Mouse (Mus musculus) embryo, embryonic 9.5 days (tissue): ENCODE results near the gene Farsb.

Experiments
- DNase-seq: peaks from one replicate; pipeline ENCODE4 v3.0.0-alpha.2; 2017; ENCODE audit errors: extremely low spot score

Gene Farsb

GRCm38 (mm10) chr1:78484361-78484760, 4.3 kb downstream of the Farsb start:
- DNase-seq: no peak

- no peak for DNase-seq
These were observed 5.3 kb downstream of the Farsb start for GRCm38 (mm10) chr1:78483430-78483829.

GRCm38 (mm10) chr1:78472441-78472840, 16.3 kb downstream of the Farsb start:
- no peak for DNase-seq

GRCm38 (mm10) chr1:78454659-78455058, 34.0 kb downstream of the Farsb start:
- DNase-seq: peak; percentile 52

GRCm38 (mm10) chr1:78453886-78454285, 34.8 kb downstream of the Farsb start:
- DNase-seq: no peak

DNA sequence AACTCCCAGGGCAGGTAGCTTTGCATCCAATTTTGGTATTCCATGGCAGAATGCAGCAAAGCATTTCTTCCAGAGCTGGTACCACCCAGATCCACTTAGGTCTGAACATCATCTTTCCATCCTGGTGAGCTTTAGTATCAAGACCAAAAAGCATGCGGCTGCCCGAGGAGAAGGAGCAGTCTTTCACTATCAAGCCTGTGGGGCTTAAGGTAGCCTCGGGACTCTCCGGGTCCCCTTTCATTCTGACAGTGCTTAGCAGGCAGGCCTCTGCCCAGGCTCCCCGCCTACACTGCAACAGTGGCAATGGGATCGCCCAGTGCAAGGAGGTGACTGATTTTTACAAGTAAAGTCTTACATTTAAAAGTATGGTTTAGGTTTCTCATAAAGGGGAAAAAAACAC, 36.2 kb downstream of the Farsb start:
- DNase-seq: no peak

DNA sequence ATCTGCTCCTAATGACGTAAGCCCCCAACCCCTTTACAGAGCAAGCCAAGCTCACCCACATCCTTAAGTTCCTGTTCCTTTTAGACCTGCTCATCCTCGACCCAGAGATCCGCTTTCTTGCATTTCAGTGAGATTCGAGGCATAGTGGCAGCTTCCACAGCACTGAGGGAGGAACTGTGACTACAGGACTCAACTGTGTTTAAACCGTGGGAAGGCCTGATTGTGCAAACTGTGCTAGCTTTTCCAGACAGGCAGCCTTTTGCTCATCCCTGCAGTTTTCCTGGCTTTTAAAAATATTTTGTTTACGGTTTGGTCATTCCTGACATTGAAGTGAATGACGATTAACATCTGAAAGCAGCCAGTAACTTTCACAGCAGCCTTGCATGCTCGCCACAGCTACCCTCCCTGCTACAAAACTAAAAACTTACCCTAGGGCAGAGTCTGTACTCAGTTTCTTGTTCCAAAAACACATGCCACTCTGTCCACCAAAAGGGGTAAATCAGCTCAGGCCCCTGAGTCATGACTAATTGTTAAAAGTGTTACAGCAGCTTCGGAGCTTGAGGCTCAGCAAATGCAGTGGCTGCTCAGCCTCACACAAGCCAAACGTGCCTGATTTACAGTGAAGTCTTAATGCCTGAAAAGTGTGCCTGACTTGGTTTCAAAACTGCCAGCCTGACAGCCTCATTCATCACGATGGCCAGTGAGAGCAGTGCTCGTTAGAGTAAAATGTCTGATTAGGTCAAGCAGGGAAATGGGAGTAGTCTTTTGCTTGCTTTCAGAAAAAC, 37.4 kb downstream of the Farsb start:
- DNase-seq: no peak

- DNase-seq: no peak
These were observed 40.6 kb downstream of the Farsb start for GRCm38 (mm10) chr1:78448091-78448490.

DNA sequence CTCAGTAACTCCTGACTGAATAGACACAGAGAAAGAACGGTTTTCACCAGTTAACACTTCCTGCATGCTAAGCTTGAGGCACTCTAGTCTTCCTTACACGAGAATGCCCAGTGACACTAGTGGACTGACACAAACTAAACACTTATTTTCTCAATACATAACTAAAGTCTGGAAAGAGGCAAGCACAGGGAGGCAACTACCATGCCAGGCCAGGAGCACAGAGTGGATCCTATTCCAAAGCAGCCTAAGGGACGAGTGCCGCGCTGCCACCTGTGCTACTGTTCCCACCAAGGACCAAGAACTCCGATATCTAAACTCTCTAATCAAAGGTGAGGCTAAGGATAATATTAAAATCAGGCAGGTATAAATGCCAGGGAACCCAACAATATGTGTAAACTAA, 42.0 kb downstream of the Farsb start:
- DNase-seq: no peak

DNA sequence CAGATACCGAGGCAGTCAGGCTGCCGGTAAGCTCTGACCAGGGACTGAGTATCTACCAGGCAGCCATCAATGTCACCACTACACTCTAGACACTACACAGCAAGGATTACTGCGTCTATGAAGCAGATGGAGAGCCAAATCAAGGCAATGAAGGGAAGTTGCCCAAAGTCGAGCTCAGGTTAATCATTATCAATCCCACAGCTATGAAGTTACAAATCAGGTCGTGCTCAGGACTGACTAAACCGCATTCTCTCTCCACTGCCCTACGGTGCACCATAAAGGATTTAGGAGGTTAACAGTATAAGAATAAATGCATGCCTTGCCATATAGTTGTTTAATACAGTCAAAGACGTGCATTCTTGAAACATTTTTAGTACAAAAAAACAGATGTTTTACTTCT, 42.5 kb downstream of the Farsb start:
- no peak for DNase-seq

DNA sequence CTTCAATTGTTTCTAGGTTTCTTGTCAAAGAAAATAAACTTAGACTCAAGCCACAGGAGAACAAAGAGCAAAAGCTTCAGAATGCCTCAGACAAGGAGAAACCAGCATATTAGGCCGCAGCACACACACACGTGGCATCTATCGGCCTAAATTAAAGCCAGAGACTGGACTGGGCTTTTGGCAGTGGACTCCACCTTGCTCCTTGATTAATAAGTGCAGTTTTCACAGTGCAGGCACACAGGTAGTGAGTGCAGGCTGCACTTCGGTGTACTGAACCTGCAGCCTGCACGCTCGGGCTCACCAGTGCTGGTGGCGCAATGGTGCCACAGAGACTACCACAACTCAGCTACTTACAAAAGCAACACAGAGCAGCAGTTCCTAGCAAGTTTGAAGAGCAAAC, 45.6 kb downstream of the Farsb start:
- no peak for DNase-seq

DNA sequence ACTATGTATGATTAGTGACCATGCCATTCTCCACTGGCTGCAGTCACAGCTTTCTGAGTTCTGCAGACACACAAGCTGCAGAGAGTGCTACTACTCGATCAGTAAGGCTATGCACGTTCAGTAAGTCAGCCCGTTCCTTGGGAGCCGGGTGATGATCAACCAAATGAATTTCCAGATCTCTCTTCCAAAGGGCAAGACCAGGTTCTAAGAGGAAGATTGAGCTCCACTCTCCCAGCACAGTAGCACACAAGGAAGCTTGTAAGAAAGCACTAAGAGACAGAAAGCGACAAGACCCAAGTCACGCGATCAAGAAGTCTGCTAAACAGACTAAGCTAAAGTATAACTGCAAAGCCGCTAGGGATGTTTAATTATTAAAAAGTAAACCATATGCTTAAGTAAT, 48.0 kb downstream of the Farsb start:
- DNase-seq: no peak

DNA sequence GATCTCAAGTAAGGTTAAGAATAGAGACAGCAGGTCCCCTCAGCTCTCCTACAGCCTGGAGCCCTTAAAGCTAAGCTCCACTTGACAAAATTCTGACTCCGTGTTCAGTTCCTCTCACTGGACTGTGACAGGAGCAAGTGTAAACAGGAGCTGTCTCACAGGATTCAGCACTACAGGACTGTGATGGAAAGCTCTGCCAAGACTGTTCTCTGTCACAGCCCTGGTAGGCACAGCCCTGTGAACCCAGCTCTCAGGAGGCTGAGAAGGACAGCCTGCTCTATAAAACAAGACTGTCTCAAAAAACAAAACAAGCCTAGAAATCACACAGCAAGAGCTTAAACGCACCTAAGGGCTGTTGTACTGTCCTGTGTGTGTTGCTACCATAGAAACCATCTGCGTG, 51.5 kb downstream of the Farsb start:
- DNase-seq: no peak

DNA sequence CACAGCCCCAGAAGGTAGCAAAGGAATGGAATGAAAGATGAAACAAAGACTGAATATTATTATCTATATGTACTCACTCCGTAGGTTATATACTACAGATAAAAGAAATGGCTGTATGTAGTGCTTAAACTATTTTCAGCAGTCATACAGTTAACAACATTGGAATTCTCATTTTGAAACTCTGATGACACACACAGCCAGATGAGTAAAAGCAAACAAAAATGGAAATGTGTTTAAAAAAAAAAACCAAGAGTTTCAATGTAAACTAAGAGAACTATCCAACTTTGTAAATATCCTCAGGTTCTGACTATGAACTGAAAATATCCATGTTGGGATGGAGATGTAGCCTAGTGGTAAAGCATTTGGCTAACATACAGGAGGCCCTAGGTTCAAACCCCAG, 52.3 kb downstream of the Farsb start:
- no peak for DNase-seq

DNA sequence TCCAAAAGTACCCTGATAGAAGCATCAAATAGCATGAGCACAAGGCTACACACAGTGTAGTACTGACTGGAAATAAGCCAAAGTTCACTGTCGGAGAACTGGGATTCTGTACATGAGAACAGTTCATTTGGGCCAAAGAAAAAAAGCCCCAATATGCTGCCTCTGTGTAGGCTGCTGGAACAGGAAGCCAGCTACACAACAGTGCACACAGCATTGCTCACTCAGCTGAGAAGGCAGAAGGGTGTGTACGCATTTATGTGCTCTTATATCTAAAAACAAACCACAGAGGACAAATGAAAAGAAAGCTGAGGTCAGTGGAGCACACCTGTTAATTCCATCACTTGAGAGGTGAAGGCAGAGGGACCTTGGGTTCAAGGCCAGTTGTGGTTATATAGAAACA, 52.7 kb downstream of the Farsb start:
- DNase-seq: no peak

- DNase-seq: no peak
These were observed 55.2 kb downstream of the Farsb start for GRCm38 (mm10) chr1:78433472-78433871.

GRCm38 (mm10) chr1:78428851-78429250, 59.8 kb downstream of the Farsb start:
- DNase-seq: peak; percentile 17

DNA sequence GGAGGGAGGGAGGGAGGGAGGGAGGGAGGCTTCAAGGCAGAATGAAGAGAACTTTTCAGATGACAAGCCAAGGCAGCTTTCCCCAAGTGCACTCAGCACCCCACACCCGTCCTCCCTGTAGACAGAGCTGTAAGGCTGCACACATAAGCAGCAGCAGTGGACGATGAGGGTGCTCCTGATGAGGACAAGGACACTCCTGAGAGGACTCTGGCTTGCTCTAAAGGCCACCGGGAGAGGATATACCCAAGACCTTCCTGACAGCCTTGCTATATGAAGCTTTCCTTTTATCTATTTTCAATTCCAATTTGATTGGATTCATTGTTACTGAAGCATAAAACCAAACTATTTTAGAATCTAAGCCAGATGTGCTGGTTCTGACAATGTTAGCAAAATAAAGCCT, 61.9 kb downstream of the Farsb start:
- no peak for DNase-seq

DNA sequence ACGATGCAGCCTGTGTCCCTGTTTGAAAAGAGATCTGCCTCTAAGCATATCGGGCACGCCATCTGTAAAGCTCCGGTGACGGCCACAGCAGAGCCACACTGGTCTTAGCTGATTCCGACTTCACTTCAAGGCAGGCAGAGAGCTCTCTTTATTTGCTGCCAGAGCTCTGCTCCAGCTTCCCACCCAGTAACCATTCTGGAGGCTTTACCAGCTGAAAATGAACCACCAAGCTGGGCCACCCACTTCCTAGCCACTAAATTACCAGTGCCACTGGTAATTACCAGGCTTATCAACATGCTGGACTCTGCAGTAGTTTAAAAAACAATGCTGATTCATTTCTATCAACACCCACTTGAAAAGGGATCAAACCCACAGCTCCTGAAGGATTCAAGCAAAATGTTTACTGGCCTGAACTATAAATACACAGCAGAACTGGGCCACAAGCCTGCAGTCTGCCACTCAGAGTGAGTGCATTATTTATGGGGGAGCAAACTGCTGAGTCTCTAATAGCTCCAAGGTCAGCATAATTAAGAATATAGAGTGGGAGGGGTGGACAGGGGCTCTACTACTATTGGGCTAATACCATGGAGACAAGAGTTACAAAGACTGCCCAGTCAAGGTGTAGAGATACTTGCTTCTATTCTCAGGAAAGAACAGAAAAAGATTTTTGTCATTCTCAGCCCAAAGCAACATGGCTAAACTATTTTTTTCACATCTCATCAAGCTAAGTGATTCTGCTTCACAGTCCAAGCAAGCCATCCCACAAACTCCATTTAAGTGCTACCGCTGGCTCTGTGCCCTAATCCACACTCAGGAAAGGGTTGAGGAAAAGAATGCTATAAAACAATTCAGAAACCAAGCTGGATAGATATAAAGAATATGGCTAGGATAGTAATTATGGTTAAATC, 62.6 kb downstream of the Farsb start:
- no peak for DNase-seq

DNA sequence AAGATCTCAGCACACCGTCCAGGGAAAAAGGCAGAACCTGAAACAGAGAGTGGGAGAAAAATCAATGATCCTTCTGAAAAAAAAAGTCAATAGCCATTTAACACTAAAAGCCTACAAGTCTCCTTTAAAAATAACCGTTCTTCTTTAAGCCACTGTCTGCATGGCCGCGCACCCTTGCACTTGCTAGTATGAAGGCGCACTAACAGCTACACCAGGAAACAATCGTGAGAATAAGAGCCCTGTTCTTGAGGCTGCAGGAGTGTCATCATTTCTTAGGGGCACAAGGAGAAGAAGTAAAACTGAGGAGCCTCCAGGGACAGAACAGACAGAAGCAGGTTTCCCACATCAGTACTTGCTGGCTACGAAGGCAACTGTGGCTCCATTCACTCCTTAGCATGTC, 63.4 kb downstream of the Farsb start:
- DNase-seq: no peak

DNA sequence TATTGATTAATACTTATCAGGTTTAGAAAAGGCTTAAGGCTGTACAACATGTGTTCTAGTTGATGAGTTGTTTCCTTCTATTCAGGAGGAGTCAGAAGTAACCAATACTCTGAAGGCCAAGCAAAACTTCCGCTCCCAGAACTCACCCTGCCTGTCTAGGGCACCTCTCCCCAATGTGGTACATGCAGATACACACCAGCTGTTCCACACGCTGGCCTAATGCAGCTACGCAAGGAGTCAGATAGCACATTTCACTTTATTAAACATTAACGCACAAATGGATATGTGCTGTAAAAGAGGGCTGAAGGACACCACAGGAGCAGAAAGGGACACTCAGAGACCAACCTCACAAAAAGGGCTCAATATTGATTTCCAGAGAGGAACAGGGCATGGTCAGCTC, 63.8 kb downstream of the Farsb start:
- DNase-seq: no peak

- no peak for DNase-seq
These were observed 66.1 kb downstream of the Farsb start for GRCm38 (mm10) chr1:78422576-78422975.

DNA sequence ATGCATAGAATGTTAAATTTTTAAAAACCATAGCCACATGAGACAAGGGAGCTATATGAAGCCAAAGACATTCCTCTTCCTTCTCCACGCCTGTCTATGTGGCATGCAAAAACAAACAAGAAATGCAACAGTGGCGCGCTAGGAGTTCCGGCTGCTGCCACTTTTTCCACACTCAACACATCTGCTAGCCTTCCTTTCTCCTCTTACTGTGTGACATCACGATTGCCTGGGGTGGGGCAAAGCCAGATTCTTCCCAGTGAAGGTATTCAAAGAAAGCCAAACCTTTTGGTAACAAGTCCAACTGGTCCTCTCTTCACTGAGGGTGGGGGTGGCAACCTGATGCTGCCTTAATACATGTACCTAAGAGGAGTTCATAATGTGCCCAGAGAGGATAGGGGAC, 66.9 kb downstream of the Farsb start:
- no peak for DNase-seq
